Mouse (Mus musculus) forebrain, embryonic 14.5 days (tissue): ENCODE data around the gene Nrxn1. TPM values are rescaled to one million over a fixed set of nuclear protein-coding genes. Genes with fewer than 3 reads are reported as not detected.

Source experiments
- ATAC-seq: fragments of 200-750 bp; cut with Nextera tagmentation; 2 replicates; pipeline ENCODE4 v1.8.0; 2017; ENCODE audit warnings: mild to moderate bottlenecking, moderate library complexity
- DNase-seq: peaks from one replicate; pipeline ENCODE4 v3.0.0-alpha.2; 2015; ENCODE audit warnings: low spot score
- H3K27ac ChIP-seq: fragments of 300-500 bp; sonication (generic); 2 replicates; pipeline ENCODE4 v1.5.1; 2014; ENCODE audit warnings: low read depth, mild to moderate bottlenecking, control low read depth, low read length, moderate library complexity
- H3K27me3 ChIP-seq: fragments of 300-500 bp; sonication (generic); replicated peaks from 2 replicates; pipeline ENCODE4 v1.6.1; 2014; ENCODE audit warnings: low read length, control low read depth, mixed read lengths; ENCODE audit not compliant: control insufficient read depth, insufficient read depth
- H3K36me3 ChIP-seq: fragments of 300-500 bp; sonication (generic); 2 replicates; pipeline ENCODE4 v1.6.1; 2014; ENCODE audit warnings: low read length, control low read depth; ENCODE audit not compliant: control insufficient read depth, insufficient read depth
- H3K4me1 ChIP-seq: fragments of 300-500 bp; sonication (generic); 2 replicates; pipeline ENCODE4 v1.6.1; 2014; ENCODE audit warnings: antibody characterized with exemption, low read length, control low read depth; ENCODE audit not compliant: control insufficient read depth, insufficient read depth
- H3K4me2 ChIP-seq: fragments of 300-500 bp; sonication (generic); 2 replicates; pipeline ENCODE4 v1.6.1; 2014; ENCODE audit warnings: mild to moderate bottlenecking, control low read depth, low read length
- H3K4me3 ChIP-seq: fragments of 300-500 bp; sonication (generic); 2 replicates; pipeline ENCODE4 v1.5.1; 2014; ENCODE audit warnings: low read depth, low read length, control low read depth
- H3K9ac ChIP-seq: fragments of 300-500 bp; sonication (generic); 2 replicates; pipeline ENCODE4 v1.6.1; 2014; ENCODE audit warnings: mild to moderate bottlenecking, low read length, control low read depth, moderate library complexity
- H3K9me3 ChIP-seq: fragments of 300-500 bp; sonication (generic); replicated peaks from 2 replicates; pipeline ENCODE4 v1.6.1; 2016; ENCODE audit warnings: low read length, control low read depth, mixed read lengths; ENCODE audit not compliant: control insufficient read depth
- WGBS: fragments of 180-500 bp; shearing (Covaris S2); extraction: QIAGEN DNeasy Blood & Tissue Kit; methylation state at CpG from one replicate; pipeline ENCODE4 v1.1.7; 2014; 5-methylcytosine and 5-hydroxymethylcytosine counted together
- polyA plus RNA-seq: library from polyadenylated mRNA; unstranded; fragments of >200 nt; fragmentation: Nextera tagmentation; extraction: Ambion mirVana; gene quantifications from 2 replicates; pipeline ENCODE4 v1.2.1, GENCODE M21; 2014

Gene Nrxn1
- polyA plus RNA-seq, 1 experiment from 2014 or later: 69.8 TPM

- Histone ChIP-seq H3K27ac (no peak overlapping the region), H3K4me1 (no peaks in the 10 kb centered on the region), H3K27me3 (no peaks in the 10 kb centered on the region), H3K4me2 (no peak overlapping the region), H3K9me3 (no peaks in the 10 kb centered on the region), H3K9ac (no peak overlapping the region), H3K36me3 (no peaks in the 10 kb centered on the region), H3K4me3 (no peak overlapping the region)
- DNase-seq (no peak), ATAC-seq (no peak)
Measured at GRCm38 (mm10) chr17:90607427-90607806, 485.5 kb downstream of the Nrxn1 start.

GRCm38 (mm10) chr17:90606718-90607426 lies 486.0 kb downstream of the Nrxn1 start:
- no peaks in the 10 kb centered on the region for H3K27me3 ChIP-seq
- no peak overlapping the region for H3K4me3 ChIP-seq
- H3K27ac ChIP-seq: no peak overlapping the region
- no peak overlapping the region for H3K9ac ChIP-seq
- H3K4me2 ChIP-seq: no peak overlapping the region
- peak; percentile 52; the same call in 1 of the 2 replicates for ATAC-seq
- H3K36me3 ChIP-seq: no peaks in the 10 kb centered on the region
- DNase-seq: peak; percentile 68
- no peaks in the 10 kb centered on the region for H3K4me1 ChIP-seq
- 89% methylated on average over 4 of the region's 4 CpGs for WGBS
- no peaks in the 10 kb centered on the region for H3K9me3 ChIP-seq

- no peaks in the 10 kb centered on the region for H3K4me1 ChIP-seq
- DNase-seq: no peak
- no peak for ATAC-seq
- no peak overlapping the region for H3K4me3 ChIP-seq
- no peaks in the 10 kb centered on the region for H3K27me3 ChIP-seq
- no peak overlapping the region for H3K27ac ChIP-seq
- no peaks in the 10 kb centered on the region for H3K36me3 ChIP-seq
- no peak overlapping the region for H3K4me2 ChIP-seq
- no peak overlapping the region for H3K9ac ChIP-seq
- WGBS: 72% methylated on average over 9 of the region's 9 CpGs
- H3K9me3 ChIP-seq: no peaks in the 10 kb centered on the region
Measured at GRCm38 (mm10) chr17:90599570-90600524, 493.0 kb downstream of the Nrxn1 start.

DNA sequence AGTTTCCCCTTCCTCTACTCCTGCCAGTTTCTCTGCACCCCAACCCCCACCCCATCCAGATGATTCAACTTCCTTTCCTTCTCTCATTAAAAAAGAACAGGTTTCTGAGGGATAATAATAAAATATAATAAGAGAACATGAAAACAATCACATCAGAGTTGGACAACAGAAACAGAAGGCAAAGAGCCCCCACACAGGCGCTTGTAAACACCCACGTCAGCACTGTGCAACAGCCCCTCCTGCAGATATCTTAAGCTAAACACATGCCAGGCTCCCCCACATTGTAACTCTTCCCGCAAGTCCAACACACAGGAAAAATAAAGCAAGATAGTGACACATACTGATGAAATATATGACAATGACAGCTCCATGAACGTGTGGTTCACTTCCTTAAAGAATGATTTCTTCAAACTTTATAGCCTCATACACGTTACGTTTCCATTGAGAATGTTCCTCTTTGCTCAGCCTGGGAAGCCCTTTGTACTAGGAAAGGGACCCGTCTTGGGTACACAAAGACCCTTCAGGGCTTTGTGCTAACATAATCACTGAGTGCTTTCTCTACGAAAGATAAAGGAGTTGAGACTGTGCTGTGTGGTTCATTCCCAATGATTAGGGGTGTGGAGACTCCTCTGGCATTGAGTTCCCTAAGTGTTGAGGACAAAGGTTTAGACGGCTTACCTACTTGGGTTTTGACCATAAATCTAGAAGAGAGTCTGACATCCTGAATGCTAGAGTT lies 497.9 kb downstream of the Nrxn1 start:
- ATAC-seq (no peak), DNase-seq (no peak)
- Histone ChIP-seq H3K36me3 (no peaks in the 10 kb centered on the region), H3K4me1 (no peaks in the 10 kb centered on the region), H3K27me3 (no peaks in the 10 kb centered on the region), H3K4me2 (no peak overlapping the region), H3K4me3 (no peak overlapping the region), H3K27ac (no peak overlapping the region), H3K9me3 (no peaks in the 10 kb centered on the region), H3K9ac (no peak overlapping the region)
- 23% methylated on average over 9 of the region's 9 CpGs for WGBS

GRCm38 (mm10) chr17:90586891-90587290 lies 506.0 kb downstream of the Nrxn1 start:
- H3K4me3 ChIP-seq: no peak overlapping the region
- ATAC-seq: no peak
- H3K4me2 ChIP-seq: no peak overlapping the region
- peaks cover 7% of the 10 kb centered on the region for H3K4me1 ChIP-seq
- H3K27ac ChIP-seq: no peak overlapping the region
- H3K9me3 ChIP-seq: no peaks in the 10 kb centered on the region
- no peaks in the 10 kb centered on the region for H3K36me3 ChIP-seq
- no peak overlapping the region for H3K9ac ChIP-seq
- no peak for DNase-seq
- H3K27me3 ChIP-seq: no peaks in the 10 kb centered on the region

DNA sequence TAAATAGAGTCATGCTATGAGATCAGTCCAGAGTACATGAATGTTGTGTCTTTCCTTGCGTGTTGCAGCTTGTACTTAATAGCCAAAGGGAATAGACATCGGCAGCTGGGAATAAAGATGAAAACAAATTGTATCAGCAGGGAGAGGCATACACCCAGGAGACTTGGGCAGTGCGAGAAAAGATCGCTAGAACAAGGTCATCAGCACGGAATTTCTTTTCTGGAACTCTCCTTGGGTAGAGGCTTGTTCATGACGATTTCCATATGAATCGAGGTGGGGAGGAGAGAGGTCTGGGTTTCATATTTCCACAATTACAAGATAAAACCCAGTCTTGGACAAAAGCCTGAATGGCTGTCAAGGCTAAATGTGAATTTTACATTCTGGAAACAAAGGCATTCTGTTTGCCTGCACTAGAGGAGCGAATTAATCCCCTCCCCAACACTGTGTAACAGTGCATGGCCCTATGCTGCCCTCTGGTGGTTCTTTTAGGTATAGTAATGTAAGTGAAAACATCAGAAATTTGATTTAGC lies 508.1 kb downstream of the Nrxn1 start:
- DNase-seq: peak; percentile 94
- WGBS: 11% methylated on average over 8 of the region's 8 CpGs
- peak; percentile 90 for ATAC-seq

DNA sequence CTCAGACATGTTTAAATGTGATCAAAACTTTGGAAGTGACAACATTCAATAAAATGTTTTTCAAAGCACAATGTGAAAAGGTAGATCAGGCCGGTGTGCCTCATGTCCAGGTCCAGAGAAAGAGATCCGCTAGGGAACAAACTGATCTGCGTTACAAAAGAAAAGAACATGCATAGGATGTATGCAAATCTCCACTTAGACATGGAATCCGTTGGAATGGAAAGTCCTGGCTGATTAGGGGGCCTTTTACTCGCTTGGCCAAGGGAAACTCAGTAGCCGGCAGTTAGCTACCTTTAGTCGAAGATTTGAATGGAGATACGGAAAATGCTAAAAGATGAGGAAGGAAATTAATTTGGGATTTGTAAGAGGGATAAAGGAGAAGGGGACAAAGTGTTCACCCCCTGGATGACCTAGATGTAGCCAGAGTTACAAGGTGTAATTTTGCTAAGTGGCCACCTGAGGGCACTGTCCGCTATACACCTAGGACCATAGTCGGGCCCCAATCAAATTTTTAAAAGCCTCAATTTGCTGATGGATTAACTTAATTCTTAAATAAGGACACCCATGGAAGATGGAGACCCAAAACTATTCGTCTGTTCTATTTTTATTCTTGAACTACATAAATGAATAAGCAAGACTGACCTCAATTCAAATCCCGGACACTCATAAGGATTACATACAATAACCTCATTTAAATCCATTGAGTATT lies 508.9 kb downstream of the Nrxn1 start:
- H3K4me2 ChIP-seq: no peak overlapping the region
- H3K36me3 ChIP-seq: no peaks in the 10 kb centered on the region
- no peak overlapping the region for H3K27ac ChIP-seq
- no peak overlapping the region for H3K9ac ChIP-seq
- no peaks in the 10 kb centered on the region for H3K27me3 ChIP-seq
- H3K4me3 ChIP-seq: no peak overlapping the region
- no peaks in the 10 kb centered on the region for H3K9me3 ChIP-seq
- WGBS: 36% methylated on average over 12 of the region's 12 CpGs
- ATAC-seq: peak; percentile 47; the same call in 1 of the 2 replicates
- peaks cover 7% of the 10 kb centered on the region for H3K4me1 ChIP-seq
- peak; percentile 61 for DNase-seq

More for the DNA sequence above, 508.1 kb downstream of the Nrxn1 start:
- Histone ChIP-seq H3K9ac (peak overlapping the region; percentile 21; the same call in 1 of the 2 replicates), H3K27ac (peak overlapping the region; percentile 49; the same call in 1 of the 2 replicates), H3K4me2 (peak overlapping the region; percentile 31), H3K27me3 (no peaks in the 10 kb centered on the region), H3K4me1 (peaks cover 7% of the 10 kb centered on the region), H3K9me3 (no peaks in the 10 kb centered on the region), H3K4me3 (no peak overlapping the region), H3K36me3 (no peaks in the 10 kb centered on the region)

DNA sequence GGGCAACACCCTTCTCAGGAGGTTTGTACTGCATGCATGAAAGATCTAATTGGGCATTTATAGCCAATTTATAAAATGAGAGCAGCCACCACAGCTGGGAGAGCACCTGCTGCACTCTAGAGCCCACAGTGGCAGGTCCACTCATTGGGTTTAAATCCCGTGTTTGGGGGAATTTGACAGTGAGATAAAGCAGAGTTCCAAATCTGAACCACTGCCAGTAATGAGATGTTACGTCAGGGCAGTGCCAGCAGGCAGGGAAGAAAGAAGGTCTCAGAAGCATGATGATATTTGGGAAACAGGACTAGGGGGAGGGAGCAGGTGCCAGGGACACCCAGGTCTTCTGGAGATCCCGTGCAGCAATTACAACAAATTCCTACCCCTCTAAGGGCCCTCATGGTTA lies 509.7 kb downstream of the Nrxn1 start:
- ATAC-seq (0 out of 2 replicates have a peak, but pooled peaks have one; percentile 8), DNase-seq (peak; percentile 49)
- H3K36me3 ChIP-seq: no peaks in the 10 kb centered on the region
- no peak overlapping the region for H3K4me3 ChIP-seq
- no peak overlapping the region for H3K27ac ChIP-seq
- WGBS: 27% methylated on average over 3 of the region's 3 CpGs
- no peaks in the 10 kb centered on the region for H3K27me3 ChIP-seq
- no peak overlapping the region for H3K9ac ChIP-seq
- H3K4me1 ChIP-seq: peaks cover 7% of the 10 kb centered on the region
- no peaks in the 10 kb centered on the region for H3K9me3 ChIP-seq
- H3K4me2 ChIP-seq: no peak overlapping the region
